Mouse (Mus musculus) brain, adult 10 weeks (tissue): ENCODE results near the gene 4930522L14Rik. TPM values are rescaled to one million over a fixed set of nuclear protein-coding genes. Genes with fewer than 3 reads are reported as not detected.

Source experiments
- polyA plus RNA-seq: library from polyadenylated mRNA; stranded (reverse); fragments of 350-450 nt; fragmentation: Illumina TruSeq; extraction: RNeasy Lipid Tissue Mini Kit (QIAGEN cat#74804); gene quantifications from one replicate; pipeline ENCODE4 v1.2.3, GENCODE M21; 2015; ENCODE audit warnings: low read depth, low replicate concordance

The 4930522L14Rik gene
- polyA plus RNA-seq: 2.9 TPM

GRCm38 (mm10) chr5:109751391-109752071 is at the start of gene 4930522L14Rik:
TSS of gene 4930522L14Rik (minus strand) at chr5:109751886.

GRCm38 (mm10) chr5:109690537-109691201 is 61.0 kb downstream of the 4930522L14Rik start, which contains the start of gene 5430403G16Rik:
TSS of gene 5430403G16Rik (minus strand) at chr5:109691041.

Other genes starting within 250 kb of the 4930522L14Rik start
- 14.7 TPM for gene Crlf2, start 192.9 kb downstream of the 4930522L14Rik start, polyA plus RNA-seq
- gene 5430403G16Rik, start 60.8 kb downstream of the 4930522L14Rik start, polyA plus RNA-seq: 2.0 TPM
- 47.5 TPM for gene Gm15446, start 171.5 kb upstream of the 4930522L14Rik start, polyA plus RNA-seq
- gene Zfp932, start 244.6 kb upstream of the 4930522L14Rik start, polyA plus RNA-seq: 66.6 TPM